Mouse (Mus musculus): Measurements from ENCODE around the gene Fam3b. TPM values are rescaled to one million over a fixed set of nuclear protein-coding genes. Genes with fewer than 3 reads are reported as not detected.

Gene Fam3b
- total and polyA plus RNA-seq, 2 experiments: 0.65 TPM; not detected in 1

DNA sequence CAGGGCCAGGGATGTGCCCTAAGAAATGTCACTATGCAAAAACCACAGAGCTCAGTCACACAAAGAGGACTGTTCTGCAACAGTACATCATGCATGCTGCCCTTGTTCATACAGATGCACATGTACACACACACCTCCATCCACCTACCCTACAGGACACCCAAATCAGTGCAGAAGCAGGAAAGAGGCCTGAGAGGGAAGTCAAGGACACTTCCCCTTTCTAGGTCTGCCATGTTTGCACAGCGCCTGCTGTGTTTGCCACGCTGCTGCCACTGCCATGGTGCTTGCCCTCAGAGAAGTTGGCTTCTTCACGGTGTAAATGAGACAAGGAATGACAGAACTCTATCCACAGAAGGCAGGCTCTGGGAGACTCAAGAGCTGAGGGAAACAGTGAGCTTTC is 10.8 kb downstream of the Fam3b start:
- H3K36me3 ChIP-seq (ENCODE audit: control insufficient read depth, insufficient read depth, low read length): no peaks in the 10 kb centered on the region
- DNase-seq (ENCODE audit: extremely low read depth, low read depth, low spot score): no peak
- no peak for TF ChIP-seq POLR2A (IDR thresholded peaks at IDR 0.05; ENCODE audit: extremely low read depth, insufficient read depth, low read length)
- TF ChIP-seq CTCF (IDR thresholded peaks at IDR 0.05; ENCODE audit: low read depth, low read length): no peak
- no peak overlapping the region for H3K9ac ChIP-seq (ENCODE audit: low read depth, low read length)
- H3K27me3 ChIP-seq (ENCODE audit: control insufficient read depth, insufficient read depth, low read length): no peaks in the 10 kb centered on the region
- H3K79me2 ChIP-seq (ENCODE audit: control insufficient read depth, insufficient read depth, low read length): no peaks in the 10 kb centered on the region
- H3K4me3 ChIP-seq (ENCODE audit: insufficient read depth, low read depth, low read length): no peak overlapping the region
- 64% methylated on average over 3 of the region's 3 CpGs for WGBS
- H3K27ac ChIP-seq (replicated peaks; ENCODE audit: insufficient read depth, low read depth, low read length): no peak overlapping the region
- H3K4me1 ChIP-seq (ENCODE audit: control insufficient read depth, insufficient read depth, low read length): no peaks in the 10 kb centered on the region

DNA sequence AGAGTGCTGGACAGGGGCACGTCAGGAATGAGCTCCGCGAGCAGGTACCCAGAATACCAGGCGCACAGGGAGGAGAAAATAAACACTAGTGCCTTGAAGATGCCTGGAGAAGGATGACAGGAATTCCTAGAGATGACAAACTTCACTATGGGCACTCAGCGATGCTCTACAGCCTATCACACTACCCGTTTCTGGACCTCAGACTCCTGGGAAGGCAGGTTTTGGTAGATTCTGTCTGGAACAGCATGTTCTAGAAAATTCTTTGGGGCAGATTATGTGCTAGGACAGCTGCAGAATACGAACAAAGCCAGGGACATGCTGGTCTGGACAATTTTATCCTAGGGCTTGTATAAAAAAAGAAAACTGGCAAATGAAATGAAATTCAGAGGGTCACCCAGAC is 13.7 kb downstream of the Fam3b start:
- no peaks in the 10 kb centered on the region for H3K27me3 ChIP-seq (ENCODE audit: control insufficient read depth, insufficient read depth, low read length)
- peaks cover 3% of the 10 kb centered on the region; the same call in 1 of the 2 replicates for H3K4me1 ChIP-seq (ENCODE audit: control insufficient read depth, insufficient read depth, low read length)
- H3K27ac ChIP-seq (replicated peaks; ENCODE audit: insufficient read depth, low read depth, low read length): no peak overlapping the region
- no peak for TF ChIP-seq CTCF (IDR thresholded peaks at IDR 0.05; ENCODE audit: low read depth, low read length)
- TF ChIP-seq POLR2A (IDR thresholded peaks at IDR 0.05; ENCODE audit: extremely low read depth, insufficient read depth, low read length): no peak
- DNase-seq (ENCODE audit: extremely low read depth, low read depth, low spot score): no peak
- no peak overlapping the region for H3K4me3 ChIP-seq (ENCODE audit: insufficient read depth, low read depth, low read length)
- H3K79me2 ChIP-seq (ENCODE audit: control insufficient read depth, insufficient read depth, low read length): no peaks in the 10 kb centered on the region
- no peak overlapping the region for H3K9ac ChIP-seq (ENCODE audit: low read depth, low read length)
- no peaks in the 10 kb centered on the region for H3K36me3 ChIP-seq (ENCODE audit: control insufficient read depth, insufficient read depth, low read length)
- 93% methylated on average over 7 of the region's 7 CpGs for WGBS

DNA sequence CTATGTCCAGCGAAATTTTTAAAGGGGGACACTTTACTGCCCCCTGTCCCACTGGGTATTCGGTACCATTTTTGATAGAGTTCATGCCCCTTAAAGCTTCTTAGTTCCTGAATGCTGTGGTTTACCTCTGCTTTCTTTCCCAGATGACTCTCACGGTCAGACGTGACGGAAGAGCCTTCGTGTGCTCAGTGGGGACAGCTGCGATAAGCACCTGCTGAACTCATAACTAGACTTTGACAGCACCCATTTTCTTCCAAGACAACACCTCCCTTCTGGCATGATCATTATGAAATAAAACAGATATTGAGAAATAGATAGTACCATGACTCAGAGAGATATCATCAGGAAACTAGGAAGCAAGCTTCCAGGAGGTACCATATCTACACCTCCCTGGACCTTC is 15.2 kb downstream of the Fam3b start:
- no peak overlapping the region for H3K27ac ChIP-seq (replicated peaks; ENCODE audit: insufficient read depth, low read depth, low read length)
- H3K79me2 ChIP-seq (ENCODE audit: control insufficient read depth, insufficient read depth, low read length): no peaks in the 10 kb centered on the region
- H3K4me3 ChIP-seq (ENCODE audit: insufficient read depth, low read depth, low read length): no peak overlapping the region
- H3K27me3 ChIP-seq (ENCODE audit: control insufficient read depth, insufficient read depth, low read length): no peaks in the 10 kb centered on the region
- H3K36me3 ChIP-seq (ENCODE audit: control insufficient read depth, insufficient read depth, low read length): no peaks in the 10 kb centered on the region
- H3K9ac ChIP-seq (ENCODE audit: low read depth, low read length): no peak overlapping the region
- DNase-seq (ENCODE audit: extremely low read depth, low read depth, low spot score): no peak
- TF ChIP-seq CTCF (IDR thresholded peaks at IDR 0.05; ENCODE audit: low read depth, low read length) (no peak), POLR2A (IDR thresholded peaks at IDR 0.05; ENCODE audit: extremely low read depth, insufficient read depth, low read length) (no peak)
- peaks cover 3% of the 10 kb centered on the region; the same call in 1 of the 2 replicates for H3K4me1 ChIP-seq (ENCODE audit: control insufficient read depth, insufficient read depth, low read length)
- 96% methylated on average over 7 of the region's 7 CpGs for WGBS

DNA sequence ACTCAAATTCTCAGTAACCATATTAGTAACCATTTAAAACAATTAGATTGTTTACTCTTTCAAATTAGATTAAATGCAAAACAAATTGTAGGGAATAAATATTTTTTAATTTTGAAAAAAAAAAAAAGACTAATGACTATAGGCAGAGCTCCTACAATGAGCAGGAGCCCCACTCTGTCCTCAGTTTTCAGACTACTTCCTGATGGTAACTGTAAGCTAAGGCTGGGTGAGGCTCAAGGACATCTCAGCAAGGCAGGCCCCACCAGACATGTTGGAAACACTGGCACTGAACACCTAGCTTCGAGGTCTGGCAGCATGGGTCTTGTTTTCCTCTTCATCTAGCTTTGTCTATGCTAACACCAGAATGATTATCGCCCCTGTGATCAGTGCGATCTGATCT is 16.5 kb downstream of the Fam3b start:
- no peaks in the 10 kb centered on the region for H3K79me2 ChIP-seq (ENCODE audit: control insufficient read depth, insufficient read depth, low read length)
- no peak overlapping the region for H3K4me3 ChIP-seq (ENCODE audit: insufficient read depth, low read depth, low read length)
- H3K4me1 ChIP-seq (ENCODE audit: control insufficient read depth, insufficient read depth, low read length): peaks cover 3% of the 10 kb centered on the region; the same call in 1 of the 2 replicates
- H3K27me3 ChIP-seq (ENCODE audit: control insufficient read depth, insufficient read depth, low read length): no peaks in the 10 kb centered on the region
- no peak overlapping the region for H3K9ac ChIP-seq (ENCODE audit: low read depth, low read length)
- H3K36me3 ChIP-seq (ENCODE audit: control insufficient read depth, insufficient read depth, low read length): no peaks in the 10 kb centered on the region
- no peak overlapping the region for H3K27ac ChIP-seq (replicated peaks; ENCODE audit: insufficient read depth, low read depth, low read length)
- no peak for TF ChIP-seq POLR2A (IDR thresholded peaks at IDR 0.05; ENCODE audit: extremely low read depth, insufficient read depth, low read length)
- TF ChIP-seq CTCF (IDR thresholded peaks at IDR 0.05; ENCODE audit: low read depth, low read length): no peak
- DNase-seq (ENCODE audit: extremely low read depth, low read depth, low spot score): no peak
- 95% methylated on average over 3 of the region's 3 CpGs for WGBS

DNA sequence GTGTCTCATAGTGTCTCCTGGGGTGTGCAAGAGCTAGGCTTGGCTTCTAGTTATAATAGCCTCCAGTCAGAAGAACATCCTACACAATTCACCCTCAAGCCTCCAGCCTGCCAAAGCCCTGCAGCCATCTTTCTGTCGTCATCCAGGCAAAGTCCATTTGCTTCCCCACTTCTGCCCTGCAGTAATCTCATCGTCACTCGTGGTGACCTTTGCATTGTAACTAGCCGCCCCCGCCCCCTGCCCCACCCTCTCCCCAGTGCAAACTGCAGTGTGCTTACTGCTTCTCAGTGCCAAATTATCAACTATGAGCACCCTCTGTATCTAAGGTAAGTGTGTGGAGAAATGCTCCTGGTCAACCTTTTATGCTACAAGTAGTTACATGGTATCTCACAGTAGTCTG is 16.9 kb downstream of the Fam3b start:
- Histone ChIP-seq H3K4me1 (ENCODE audit: control insufficient read depth, insufficient read depth, low read length) (peaks cover 3% of the 10 kb centered on the region; the same call in 1 of the 2 replicates), H3K36me3 (ENCODE audit: control insufficient read depth, insufficient read depth, low read length) (no peaks in the 10 kb centered on the region), H3K27ac (replicated peaks; ENCODE audit: insufficient read depth, low read depth, low read length) (no peak overlapping the region), H3K4me3 (ENCODE audit: insufficient read depth, low read depth, low read length) (no peak overlapping the region), H3K9ac (ENCODE audit: low read depth, low read length) (no peak overlapping the region), H3K27me3 (ENCODE audit: control insufficient read depth, insufficient read depth, low read length) (no peaks in the 10 kb centered on the region), H3K79me2 (ENCODE audit: control insufficient read depth, insufficient read depth, low read length) (no peaks in the 10 kb centered on the region)
- 15% methylated on average over 5 of the region's 5 CpGs for WGBS
- DNase-seq (ENCODE audit: extremely low read depth, low read depth, low spot score): peak; percentile 72
- TF ChIP-seq POLR2A (IDR thresholded peaks at IDR 0.05; ENCODE audit: extremely low read depth, insufficient read depth, low read length) (no peak), CTCF (IDR thresholded peaks at IDR 0.05; ENCODE audit: low read depth, low read length) (no peak)

DNA sequence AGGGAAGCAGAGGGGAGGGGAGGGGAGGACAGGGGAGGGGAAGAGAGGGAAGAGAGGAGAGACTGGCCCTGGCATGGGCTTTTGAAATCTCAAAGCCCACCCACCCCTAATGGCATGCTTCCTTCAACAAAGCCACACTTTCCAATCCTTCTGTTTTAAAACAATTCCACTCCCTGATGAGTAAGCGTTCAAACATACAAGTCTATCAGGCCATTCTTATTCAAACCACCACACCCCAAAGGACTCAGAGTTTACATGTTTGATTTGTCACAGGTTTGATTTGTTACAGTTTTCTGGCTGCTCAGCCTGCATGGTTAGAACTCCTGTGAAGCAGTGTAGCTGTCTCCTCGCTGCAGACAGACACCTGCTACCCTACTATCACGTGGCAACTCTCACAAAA is 18.6 kb downstream of the Fam3b start:
- WGBS: 92% methylated on average over 3 of the region's 3 CpGs
- TF ChIP-seq CTCF (IDR thresholded peaks at IDR 0.05; ENCODE audit: low read depth, low read length): no peak
- no peak for TF ChIP-seq POLR2A (IDR thresholded peaks at IDR 0.05; ENCODE audit: extremely low read depth, insufficient read depth, low read length)
- no peaks in the 10 kb centered on the region for H3K27me3 ChIP-seq (ENCODE audit: control insufficient read depth, insufficient read depth, low read length)
- no peak overlapping the region for H3K4me3 ChIP-seq (ENCODE audit: insufficient read depth, low read depth, low read length)
- DNase-seq (ENCODE audit: extremely low read depth, low read depth, low spot score): no peak
- no peaks in the 10 kb centered on the region for H3K36me3 ChIP-seq (ENCODE audit: control insufficient read depth, insufficient read depth, low read length)
- no peaks in the 10 kb centered on the region for H3K79me2 ChIP-seq (ENCODE audit: control insufficient read depth, insufficient read depth, low read length)
- H3K9ac ChIP-seq (ENCODE audit: low read depth, low read length): no peak overlapping the region
- H3K4me1 ChIP-seq (ENCODE audit: control insufficient read depth, insufficient read depth, low read length): peaks cover 3% of the 10 kb centered on the region; the same call in 1 of the 2 replicates
- H3K27ac ChIP-seq (replicated peaks; ENCODE audit: insufficient read depth, low read depth, low read length): no peak overlapping the region
